Mouse (Mus musculus) cortical plate, adult 2 months (tissue): ENCODE results near the gene Ireb2.

Source experiments
- CTCF ChIP-seq: fragments of 200-500 bp; IDR thresholded peaks from 2 replicates; pipeline ENCODE4 v1.5.1; 2011; ENCODE audit warnings: mild to moderate bottlenecking, control low read depth, low read length; ENCODE audit not compliant: insufficient read depth; ENCODE audit errors: extremely low read depth
- POLR2A ChIP-seq: fragments of 200-500 bp; IDR thresholded peaks from 2 replicates; pipeline ENCODE4 v1.6.1; 2011; ENCODE audit warnings: mild to moderate bottlenecking, low read length, control low read depth; ENCODE audit not compliant: insufficient read depth; ENCODE audit errors: extremely low read depth

GRCm38 (mm10) chr9:54853619-54854018 is 10.0 kb upstream of the Ireb2 start:
- TF ChIP-seq CTCF (no peak), POLR2A (no peak)
